Mouse (Mus musculus) testis, adult 2 months (tissue): Measurements from ENCODE around the gene Numbl. TPM values are rescaled to one million over a fixed set of nuclear protein-coding genes. Genes with fewer than 3 reads are reported as not detected.

Experiments used
- H3K27ac ChIP-seq: fragments of 200-500 bp; 2 replicates; pipeline ENCODE4 v1.5.1; 2012; ENCODE audit warnings: low read depth, low read length; ENCODE audit not compliant: control insufficient read depth, insufficient read depth
- H3K27me3 ChIP-seq: fragments of 200-500 bp; 2 replicates; pipeline ENCODE4 v1.6.1; 2012; ENCODE audit warnings: mild to moderate bottlenecking, low read length, moderate library complexity; ENCODE audit not compliant: control insufficient read depth, insufficient read depth
- H3K36me3 ChIP-seq: fragments of 200-500 bp; 2 replicates; pipeline ENCODE4 v1.6.1; 2012; ENCODE audit warnings: mild to moderate bottlenecking, low read length; ENCODE audit not compliant: control insufficient read depth, insufficient read depth
- H3K4me1 ChIP-seq: fragments of 200-500 bp; 2 replicates; pipeline ENCODE4 v1.6.1; 2012; ENCODE audit warnings: low read length; ENCODE audit not compliant: control insufficient read depth, insufficient read depth
- H3K4me3 ChIP-seq: fragments of 200-500 bp; 2 replicates; pipeline ENCODE4 v1.5.1; 2012; ENCODE audit warnings: low read depth, mild to moderate bottlenecking, low read length, moderate library complexity, mixed read lengths; ENCODE audit not compliant: control insufficient read depth
- CTCF ChIP-seq: fragments of 200-500 bp; IDR thresholded peaks from 2 replicates; pipeline ENCODE4 v1.5.1; 2012; ENCODE audit warnings: low read depth, mild to moderate bottlenecking, inconsistent platforms, low read length, moderate library complexity; ENCODE audit not compliant: control insufficient read depth, insufficient read depth, insufficient replicate concordance
- POLR2A ChIP-seq: fragments of 200-500 bp; IDR thresholded peaks from 2 replicates; pipeline ENCODE4 v1.6.1; 2012; ENCODE audit warnings: low read depth, mild to moderate bottlenecking, inconsistent platforms, low read length, moderate library complexity; ENCODE audit not compliant: control insufficient read depth
- polyA plus RNA-seq: library from polyadenylated mRNA; depleted of rRNA; stranded (reverse); fragments of >200 nt; gene quantifications from 2 replicates; pipeline ENCODE4 v1.2.3, GENCODE M21; 2012

Numbl gene
- polyA plus RNA-seq, 1 experiment = 5.9 TPM

DNA sequence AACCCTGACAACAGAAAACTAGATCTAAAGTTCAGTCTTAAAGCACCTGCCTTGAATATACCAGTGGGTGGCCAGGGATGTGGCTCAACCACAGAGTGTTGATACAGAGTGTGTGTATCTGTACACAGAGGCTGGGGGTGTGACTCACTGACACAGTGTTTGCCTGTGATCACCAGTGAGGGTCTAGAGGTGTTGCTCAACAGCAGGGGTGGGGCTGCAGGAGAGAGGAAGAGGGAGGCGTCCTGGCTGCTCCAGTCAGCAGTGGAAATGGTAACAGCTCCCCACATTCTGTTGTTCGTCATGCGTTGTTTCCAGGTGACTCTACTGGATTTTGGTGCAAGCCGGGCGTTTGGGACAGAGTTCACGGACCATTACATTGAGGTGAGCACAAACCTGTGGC is 6.3 kb upstream of the Numbl start:
- Histone ChIP-seq H3K4me1 (peaks cover under 1% of the 10 kb centered on the region; the same call in 1 of the 2 replicates), H3K36me3 (no peaks in the 10 kb centered on the region), H3K27ac (no peak overlapping the region), H3K4me3 (no peak overlapping the region), H3K27me3 (no peaks in the 10 kb centered on the region)
- TF ChIP-seq POLR2A (no peak), CTCF (no peak)

DNA sequence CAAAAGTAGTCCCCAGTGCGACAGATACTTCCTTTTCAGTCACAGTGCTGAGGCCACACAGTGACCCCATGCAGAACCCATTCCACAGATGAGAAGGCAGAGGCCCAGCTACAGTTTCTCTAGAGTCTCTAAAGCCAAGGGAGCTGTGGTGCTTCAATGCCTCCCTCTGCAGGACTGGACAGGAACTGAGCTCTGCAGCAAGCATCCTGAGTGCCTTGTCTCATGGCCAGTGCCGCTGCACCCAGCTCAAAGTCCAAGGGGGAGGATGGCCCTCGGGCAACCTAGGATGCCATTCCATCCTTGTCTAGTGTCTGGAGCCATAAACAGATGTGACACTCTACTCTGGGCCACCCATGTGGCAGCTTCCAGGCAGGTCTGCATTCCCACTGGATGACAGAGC is 2.5 kb upstream of the Numbl start:
- Histone ChIP-seq H3K27ac (no peak overlapping the region), H3K4me1 (peaks cover 22% of the 10 kb centered on the region), H3K36me3 (no peaks in the 10 kb centered on the region), H3K4me3 (no peak overlapping the region), H3K27me3 (no peaks in the 10 kb centered on the region)
- TF ChIP-seq POLR2A = no peak
- TF ChIP-seq CTCF = peak; percentile 46; the same call in 1 of the 2 replicates

DNA sequence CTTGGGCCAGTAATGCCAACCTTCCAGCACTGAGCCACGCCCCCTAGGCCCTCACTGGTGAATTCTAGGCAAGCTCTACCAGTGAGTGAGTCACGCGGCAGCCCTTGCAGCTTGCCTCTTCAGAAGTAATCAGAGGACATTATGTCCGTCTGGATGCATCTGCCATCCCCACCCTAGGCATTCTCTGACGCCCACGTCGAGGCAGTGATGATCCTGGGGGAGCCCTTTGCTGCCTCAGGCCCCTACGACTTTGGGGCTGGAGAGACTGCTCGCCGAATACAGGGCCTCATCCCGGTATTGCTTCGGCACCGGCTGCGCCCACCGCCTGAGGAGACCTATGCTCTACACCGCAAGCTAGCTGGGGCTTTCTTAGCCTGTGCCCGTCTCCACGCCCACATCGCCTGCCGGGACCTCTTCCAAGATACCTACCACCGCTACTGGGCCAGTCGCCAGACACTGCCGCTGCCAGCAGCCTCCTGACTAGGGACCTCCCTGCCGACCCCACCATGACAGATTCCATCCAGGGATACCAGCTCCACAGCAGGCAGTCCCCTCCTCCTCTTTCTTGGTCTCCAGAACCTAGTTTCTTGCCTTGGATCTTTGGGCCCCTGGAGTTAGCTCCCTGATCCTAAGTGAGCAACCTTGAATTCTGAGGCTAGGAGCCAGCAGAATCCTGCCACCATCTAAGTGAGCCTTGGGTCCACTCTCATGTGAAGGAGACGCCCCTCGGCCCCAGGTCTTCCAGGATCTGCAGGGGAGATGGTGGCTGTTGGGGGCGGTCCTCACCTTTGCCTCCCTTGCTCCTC is 984 bp upstream of the Numbl start:
- H3K4me3 ChIP-seq = peak overlapping the region; percentile 28
- no peak for TF ChIP-seq POLR2A
- H3K27me3 ChIP-seq = no peaks in the 10 kb centered on the region
- no peaks in the 10 kb centered on the region for H3K36me3 ChIP-seq
- H3K27ac ChIP-seq = peak overlapping the region; percentile 88
- peaks cover 22% of the 10 kb centered on the region for H3K4me1 ChIP-seq

DNA sequence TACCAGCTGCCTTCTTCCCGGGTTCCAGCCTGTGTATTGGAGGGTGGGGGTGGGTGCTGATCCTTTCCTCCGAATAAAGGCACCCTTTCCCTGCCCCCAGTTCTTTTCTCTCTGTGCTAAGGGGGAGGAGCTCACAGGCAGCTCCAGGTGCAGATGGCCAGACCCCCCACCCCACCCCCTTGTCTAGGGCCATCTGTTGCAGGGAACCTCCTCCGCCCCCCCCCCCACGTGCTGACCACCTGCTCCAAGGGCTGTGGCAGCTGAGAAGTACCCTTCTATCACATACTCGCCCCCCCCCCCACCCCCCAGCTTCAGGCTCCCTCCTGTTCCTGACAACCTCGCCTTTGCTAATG is 405 bp upstream of the Numbl start:
- Histone ChIP-seq H3K27me3 (no peaks in the 10 kb centered on the region), H3K4me1 (peaks cover 22% of the 10 kb centered on the region), H3K4me3 (peak overlapping the region; percentile 77), H3K27ac (peak overlapping the region; percentile 88), H3K36me3 (no peaks in the 10 kb centered on the region)
- no peak for TF ChIP-seq POLR2A

DNA sequence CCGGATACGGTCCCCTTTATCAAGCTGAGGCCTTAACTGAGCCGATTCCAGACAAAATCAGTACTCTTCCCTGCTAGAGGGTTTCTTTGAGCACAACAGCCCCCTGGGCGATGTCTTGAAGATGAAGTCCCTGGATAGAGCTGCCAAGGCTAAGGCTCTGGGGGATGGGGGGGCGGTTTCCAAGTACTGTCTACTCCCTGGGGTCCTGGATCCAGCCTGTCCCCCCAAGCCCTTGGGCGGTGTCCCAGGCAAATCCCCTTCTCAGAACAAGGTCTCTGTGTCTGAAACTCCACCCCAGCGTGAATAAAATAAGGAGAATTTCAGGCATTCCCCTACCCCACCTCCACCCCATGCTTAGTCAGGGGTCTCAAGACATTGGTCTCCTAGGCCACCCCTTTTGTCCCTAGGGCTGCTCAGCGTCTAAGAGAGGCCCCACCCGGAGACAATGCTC is 1.1 kb downstream of the Numbl start:
- no peak for TF ChIP-seq POLR2A
- no peak for TF ChIP-seq CTCF

DNA sequence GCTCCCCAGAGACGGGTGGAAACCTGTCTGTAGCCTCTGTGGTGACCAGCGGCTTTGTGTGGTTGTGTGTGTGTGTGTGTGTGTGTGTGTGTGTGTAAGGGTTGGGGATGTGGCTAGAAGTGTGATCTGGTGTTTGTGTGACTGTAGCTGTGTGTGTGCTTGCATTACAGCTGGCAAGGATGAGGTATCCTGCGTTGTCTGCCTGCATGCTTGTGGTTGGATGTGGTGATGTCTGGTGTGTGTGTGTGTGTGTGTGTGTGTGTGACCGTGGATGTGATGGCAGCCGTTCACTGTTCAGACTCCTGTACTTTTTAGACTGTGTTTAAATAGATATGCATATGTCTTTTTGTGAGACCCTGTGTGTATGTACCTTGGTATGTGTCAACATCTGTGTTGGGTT is 1.5 kb downstream of the Numbl start:
- H3K27ac ChIP-seq = no peak overlapping the region
- no peaks in the 10 kb centered on the region for H3K27me3 ChIP-seq
- TF ChIP-seq CTCF = no peak
- no peak for TF ChIP-seq POLR2A
- H3K4me3 ChIP-seq = peak overlapping the region; percentile 2; the same call in 1 of the 2 replicates
- H3K36me3 ChIP-seq = no peaks in the 10 kb centered on the region
- peaks cover 22% of the 10 kb centered on the region for H3K4me1 ChIP-seq

More for the DNA sequence above, 1.1 kb downstream of the Numbl start:
- H3K27ac ChIP-seq = no peak overlapping the region
- H3K4me3 ChIP-seq = peak overlapping the region; percentile 71
- H3K36me3 ChIP-seq = no peaks in the 10 kb centered on the region
- H3K27me3 ChIP-seq = no peaks in the 10 kb centered on the region
- H3K4me1 ChIP-seq = peaks cover 22% of the 10 kb centered on the region

DNA sequence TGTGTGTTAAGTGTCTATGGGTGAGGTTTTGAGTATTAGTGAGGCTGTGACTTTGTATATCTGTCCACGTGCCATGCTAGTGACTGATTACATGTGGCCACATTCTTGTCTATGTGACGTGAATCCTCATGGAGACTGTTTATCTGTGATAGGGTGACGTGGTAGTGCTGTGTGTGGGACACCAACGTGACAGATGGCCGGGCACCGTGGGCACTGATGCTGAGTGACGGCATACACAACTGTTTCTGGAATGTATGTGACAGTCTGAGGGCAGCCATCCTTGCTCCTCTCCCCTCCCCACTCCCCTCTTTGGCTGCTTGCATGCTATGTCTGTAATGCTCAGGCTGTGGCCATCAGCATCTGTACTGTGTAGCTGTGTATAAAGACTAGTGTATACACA is 2.6 kb downstream of the Numbl start:
- Histone ChIP-seq H3K4me3 (no peak overlapping the region), H3K27ac (no peak overlapping the region), H3K27me3 (no peaks in the 10 kb centered on the region), H3K36me3 (no peaks in the 10 kb centered on the region), H3K4me1 (peaks cover 22% of the 10 kb centered on the region)
- no peak for TF ChIP-seq POLR2A
- no peak for TF ChIP-seq CTCF
